Mouse (Mus musculus) intestine, embryonic 14.5 days (tissue): ENCODE measurements at regions not wholly inside any gene's neighbourhood (a gene's known extent, or its start where the extent isn't known, plus 50 kb on each side); places are given as distances from the start of the nearest gene placed in this dataset.
A peak's percentile ranks its signal among the peaks of the same experiment; 100 is the strongest.

Source experiments
- ATAC-seq: fragments of 200-750 bp; cut with Nextera tagmentation; replicated peaks from 2 replicates; pipeline ENCODE4 v1.8.0; 2017; ENCODE audit warnings: low read depth, moderate number of reproducible peaks, moderate TSS enrichment, moderate library complexity; ENCODE audit not compliant: low FRiP score, low TSS enrichment
- DNase-seq: peaks from one replicate; pipeline ENCODE4 v3.0.0-alpha.2; 2018; ENCODE audit warnings: low spot score
- H3K27ac ChIP-seq: fragments of 300-500 bp; sonication (generic); 2 replicates; pipeline ENCODE4 v1.5.1; 2014; ENCODE audit warnings: low read depth, mild to moderate bottlenecking, control low read depth
- H3K27me3 ChIP-seq: fragments of 300-500 bp; sonication (generic); replicated peaks from 2 replicates; pipeline ENCODE4 v1.6.1; 2014; ENCODE audit warnings: low read length, control low read depth; ENCODE audit not compliant: control insufficient read depth, insufficient read depth
- H3K36me3 ChIP-seq: fragments of 300-500 bp; sonication (generic); 2 replicates; pipeline ENCODE4 v1.6.1; 2014; ENCODE audit warnings: low read length, control low read depth; ENCODE audit not compliant: control insufficient read depth, insufficient read depth
- H3K4me1 ChIP-seq: fragments of 300-500 bp; sonication (generic); replicated peaks from 2 replicates; pipeline ENCODE4 v1.6.1; 2014; ENCODE audit warnings: low read length, control low read depth, mixed read lengths; ENCODE audit not compliant: control insufficient read depth, insufficient read depth
- H3K4me2 ChIP-seq: fragments of 300-500 bp; sonication (generic); 2 replicates; pipeline ENCODE4 v1.6.1; 2014; ENCODE audit warnings: low read length
- H3K4me3 ChIP-seq: fragments of 300-500 bp; sonication (generic); 2 replicates; pipeline ENCODE4 v1.5.1; 2014; ENCODE audit warnings: low read depth, low read length, control low read depth, mixed read lengths
- H3K9ac ChIP-seq: fragments of 300-500 bp; sonication (generic); 2 replicates; pipeline ENCODE4 v1.6.1; 2014; ENCODE audit warnings: mild to moderate bottlenecking, low read length
- H3K9me3 ChIP-seq: fragments of 300-500 bp; sonication (generic); 2 replicates; pipeline ENCODE4 v1.6.1; 2016; ENCODE audit warnings: low read length, control low read depth; ENCODE audit not compliant: control insufficient read depth
- WGBS: fragments of 180-500 bp; shearing (Covaris S2); extraction: QIAGEN DNeasy Blood & Tissue Kit; methylation state at CpG from one replicate; pipeline ENCODE4 v1.1.7; 2014; 5-methylcytosine and 5-hydroxymethylcytosine counted together

- Histone ChIP-seq H3K9me3 (no peaks in the 10 kb centered on the region), H3K4me3 (no peak overlapping the region), H3K36me3 (no peaks in the 10 kb centered on the region), H3K4me1 (no peaks in the 10 kb centered on the region), H3K4me2 (no peak overlapping the region), H3K27ac (no peak overlapping the region), H3K9ac (no peak overlapping the region), H3K27me3 (no peaks in the 10 kb centered on the region)
- 32% methylated on average over 10 of the region's 10 CpGs for WGBS
- DNase-seq: no peak
- no peak for ATAC-seq
These were observed 139.8 kb downstream of the Icos start for GRCm38 (mm10) chr1:61117535-61117934.

GRCm38 (mm10) chr1:61118071-61118470, 140.3 kb downstream of the Icos start:
- Histone ChIP-seq H3K9me3 (no peaks in the 10 kb centered on the region), H3K4me3 (no peak overlapping the region), H3K9ac (no peak overlapping the region), H3K27me3 (no peaks in the 10 kb centered on the region), H3K4me1 (no peaks in the 10 kb centered on the region), H3K36me3 (no peaks in the 10 kb centered on the region), H3K4me2 (no peak overlapping the region), H3K27ac (no peak overlapping the region)
- no peak for ATAC-seq
- 62% methylated on average over 4 of the region's 4 CpGs for WGBS
- no peak for DNase-seq

- Histone ChIP-seq H3K27ac (no peak overlapping the region), H3K27me3 (no peaks in the 10 kb centered on the region), H3K9ac (no peak overlapping the region), H3K4me3 (no peak overlapping the region), H3K4me1 (no peaks in the 10 kb centered on the region), H3K9me3 (no peaks in the 10 kb centered on the region), H3K4me2 (no peak overlapping the region), H3K36me3 (no peaks in the 10 kb centered on the region)
- DNase-seq: no peak
- ATAC-seq: no peak
- WGBS: 70% methylated on average over 4 of the region's 4 CpGs
These were observed 143.8 kb downstream of the Icos start for GRCm38 (mm10) chr1:61121480-61121879.

- Histone ChIP-seq H3K27ac (no peak overlapping the region), H3K36me3 (no peaks in the 10 kb centered on the region), H3K9ac (no peak overlapping the region), H3K9me3 (0 out of 2 replicates have a peak, but pooled peaks cover 2% of the 10 kb centered on the region), H3K4me2 (no peak overlapping the region), H3K4me3 (no peak overlapping the region), H3K27me3 (no peaks in the 10 kb centered on the region), H3K4me1 (no peaks in the 10 kb centered on the region)
- 95% methylated on average over 2 of the region's 2 CpGs for WGBS
- DNase-seq (no peak), ATAC-seq (no peak)
These were observed 147.4 kb downstream of the Icos start for GRCm38 (mm10) chr1:61125127-61125526.

- Histone ChIP-seq H3K9me3 (no peaks in the 10 kb centered on the region), H3K27ac (no peak overlapping the region), H3K27me3 (no peaks in the 10 kb centered on the region), H3K4me1 (peaks cover 34% of the 10 kb centered on the region), H3K4me3 (no peak overlapping the region), H3K9ac (no peak overlapping the region), H3K36me3 (no peaks in the 10 kb centered on the region), H3K4me2 (no peak overlapping the region)
- no peak for DNase-seq
- WGBS: 57% methylated on average over 9 of the region's 9 CpGs
- no peak for ATAC-seq
These were observed 158.1 kb downstream of the Icos start for GRCm38 (mm10) chr1:61135597-61136545.

- Histone ChIP-seq H3K27ac (0 out of 2 replicates have a peak overlapping the region, but pooled peaks have one; percentile 14), H3K9ac (no peak overlapping the region), H3K36me3 (no peaks in the 10 kb centered on the region), H3K4me3 (no peak overlapping the region), H3K4me1 (peaks cover 48% of the 10 kb centered on the region), H3K27me3 (no peaks in the 10 kb centered on the region), H3K4me2 (no peak overlapping the region), H3K9me3 (no peaks in the 10 kb centered on the region)
- WGBS: 62% methylated on average over 5 of the region's 5 CpGs
- DNase-seq (no peak), ATAC-seq (no peak)
These were observed 159.6 kb downstream of the Icos start for GRCm38 (mm10) chr1:61137210-61137885.

- Histone ChIP-seq H3K9me3 (no peaks in the 10 kb centered on the region), H3K36me3 (no peaks in the 10 kb centered on the region), H3K27ac (0 out of 2 replicates have a peak overlapping the region, but pooled peaks have one; percentile 14), H3K9ac (no peak overlapping the region), H3K27me3 (no peaks in the 10 kb centered on the region), H3K4me2 (no peak overlapping the region), H3K4me3 (no peak overlapping the region), H3K4me1 (peaks cover 53% of the 10 kb centered on the region)
- DNase-seq (no peak), ATAC-seq (no peak)
- WGBS: 65% methylated on average over 11 of the region's 11 CpGs
These were observed 160.2 kb downstream of the Icos start for GRCm38 (mm10) chr1:61137954-61138353.

GRCm38 (mm10) chr1:61139291-61139983, 161.7 kb downstream of the Icos start:
- Histone ChIP-seq H3K4me3 (no peak overlapping the region), H3K9ac (no peak overlapping the region), H3K4me1 (peaks cover 63% of the 10 kb centered on the region), H3K27ac (peak overlapping the region; percentile 80), H3K4me2 (peak overlapping the region; percentile 43), H3K36me3 (no peaks in the 10 kb centered on the region), H3K9me3 (no peaks in the 10 kb centered on the region), H3K27me3 (no peaks in the 10 kb centered on the region)
- ATAC-seq (no peak; the same call in 1 of the 2 replicates), DNase-seq (peak; percentile 79)
- WGBS: 9% methylated on average over 15 of the region's 15 CpGs
